Mouse (Mus musculus): Measurements from ENCODE around the gene Aox2.

Gene Aox2

GRCm38 (mm10) chr1:58278026-58278425 lies at the start of gene Aox2:
Gene Aox2 (plus strand): TSS chr1:58278326.
- DNase-seq = no peak

- no peak for DNase-seq
Measured at GRCm38 (mm10) chr1:58228916-58229315, 49.2 kb upstream of the Aox2 start.

GRCm38 (mm10) chr1:58229774-58230173 lies 48.4 kb upstream of the Aox2 start:
- DNase-seq = no peak

GRCm38 (mm10) chr1:58230542-58230941 lies 47.6 kb upstream of the Aox2 start:
- no peak for DNase-seq

GRCm38 (mm10) chr1:58235405-58235804 lies 42.7 kb upstream of the Aox2 start:
- peak in 1 of 2 experiments; percentile 8 for DNase-seq

GRCm38 (mm10) chr1:58237527-58238299 lies 40.4 kb upstream of the Aox2 start:
- DNase-seq = peak in 1 of 2 experiments; percentile 4

- no peak for DNase-seq
Measured at GRCm38 (mm10) chr1:58238440-58238839, 39.7 kb upstream of the Aox2 start.

GRCm38 (mm10) chr1:58238961-58239360 lies 39.2 kb upstream of the Aox2 start:
- DNase-seq = no peak

- DNase-seq = no peak
Measured at GRCm38 (mm10) chr1:58240347-58240746, 37.8 kb upstream of the Aox2 start.

- DNase-seq = no peak
Measured at GRCm38 (mm10) chr1:58244487-58244886, 33.6 kb upstream of the Aox2 start.

GRCm38 (mm10) chr1:58248518-58248917 lies 29.6 kb upstream of the Aox2 start:
- no peak for DNase-seq

GRCm38 (mm10) chr1:58253466-58253865 lies 24.7 kb upstream of the Aox2 start:
- DNase-seq = no peak

- DNase-seq = no peak
Measured at GRCm38 (mm10) chr1:58257195-58257991, 20.7 kb upstream of the Aox2 start.

GRCm38 (mm10) chr1:58260311-58260710 lies 17.8 kb upstream of the Aox2 start:
- no peak for DNase-seq

- DNase-seq = no peak
Measured at GRCm38 (mm10) chr1:58268231-58268630, 9.9 kb upstream of the Aox2 start.

- peak; percentile 31 to 72 for DNase-seq
Measured at GRCm38 (mm10) chr1:58270807-58271569, 7.1 kb upstream of the Aox2 start.

GRCm38 (mm10) chr1:58275879-58276278 lies 2.2 kb upstream of the Aox2 start:
- DNase-seq = no peak

GRCm38 (mm10) chr1:58278513-58278912 lies 387 bp downstream of the Aox2 start:
- no peak for DNase-seq

GRCm38 (mm10) chr1:58280381-58280780 lies 2.3 kb downstream of the Aox2 start:
- DNase-seq = no peak

- no peak for DNase-seq
Measured at GRCm38 (mm10) chr1:58280939-58281624, 3.0 kb downstream of the Aox2 start.

GRCm38 (mm10) chr1:58281625-58281988 lies 3.5 kb downstream of the Aox2 start:
- no peak for DNase-seq

- no peak for DNase-seq
Measured at GRCm38 (mm10) chr1:58284505-58284904, 6.4 kb downstream of the Aox2 start.

- DNase-seq = no peak
Measured at GRCm38 (mm10) chr1:58288091-58288490, 10.0 kb downstream of the Aox2 start.

Data from kidney, postnatal 36 days (tissue).